Mouse (Mus musculus): ENCODE measurements around the gene Crat.

GRCm38 (mm10) chr2:30435326-30436155 is 19.9 kb upstream of the Crat start:
- peak; percentile 98 for TF ChIP-seq CTCF (IDR thresholded peaks at IDR 0.05; ENCODE audit: extremely low read depth, insufficient read depth, low read length)
- TF ChIP-seq POLR2A (IDR thresholded peaks at IDR 0.05; ENCODE audit: extremely low read depth, insufficient read depth, low read length): no peak
